Mouse (Mus musculus): ENCODE measurements around the gene Ifitm3. TPM values are rescaled to one million over a fixed set of nuclear protein-coding genes. Genes with fewer than 3 reads are reported as not detected.

The Ifitm3 gene
- total RNA-seq (2021), result 10 to 100 TPM; 11.9 to 13.8 TPM

- DNase-seq (ENCODE audit: extremely low spot score in 1 of 2, low spot score in 1 of 2), result no peak
Measured at GRCm38 (mm10) chr7:141010593-141010992, at the start of gene Ifitm3. Gene Ifitm3 (minus strand): TSS chr7:141010770.

- DNase-seq (ENCODE audit: extremely low spot score in 1 of 2, low spot score in 1 of 2), result no peak
Measured at GRCm38 (mm10) chr7:141059929-141060328, 49.4 kb upstream of the Ifitm3 start.

- no peak for DNase-seq (ENCODE audit: extremely low spot score in 1 of 2, low spot score in 1 of 2)
Measured at GRCm38 (mm10) chr7:141058601-141059341, 48.2 kb upstream of the Ifitm3 start.

GRCm38 (mm10) chr7:141057541-141057940 is 47.0 kb upstream of the Ifitm3 start:
- no peak for DNase-seq (ENCODE audit: extremely low spot score in 1 of 2, low spot score in 1 of 2)

- no peak for DNase-seq (ENCODE audit: extremely low spot score in 1 of 2, low spot score in 1 of 2)
Measured at GRCm38 (mm10) chr7:141056976-141057375, 46.4 kb upstream of the Ifitm3 start.

- no peak for DNase-seq (ENCODE audit: extremely low spot score in 1 of 2, low spot score in 1 of 2)
Measured at GRCm38 (mm10) chr7:141055785-141056184, 45.2 kb upstream of the Ifitm3 start.

GRCm38 (mm10) chr7:141052421-141052820 is 41.9 kb upstream of the Ifitm3 start:
- no peak for DNase-seq (ENCODE audit: extremely low spot score in 1 of 2, low spot score in 1 of 2)

- no peak for DNase-seq (ENCODE audit: extremely low spot score in 1 of 2, low spot score in 1 of 2)
Measured at GRCm38 (mm10) chr7:141052016-141052415, 41.4 kb upstream of the Ifitm3 start.

GRCm38 (mm10) chr7:141051060-141051685 is 40.6 kb upstream of the Ifitm3 start:
- DNase-seq (ENCODE audit: extremely low spot score in 1 of 2, low spot score in 1 of 2), result no peak

GRCm38 (mm10) chr7:141049326-141049725 is 38.8 kb upstream of the Ifitm3 start:
- DNase-seq (ENCODE audit: extremely low spot score in 1 of 2, low spot score in 1 of 2), result no peak

- peak; percentile 82 to 98 for DNase-seq (ENCODE audit: extremely low spot score in 1 of 2, low spot score in 1 of 2)
Measured at GRCm38 (mm10) chr7:141048226-141049218, 38.0 kb upstream of the Ifitm3 start.

- peak; percentile 47 to 48 for DNase-seq (ENCODE audit: extremely low spot score in 1 of 2, low spot score in 1 of 2)
Measured at GRCm38 (mm10) chr7:141047581-141048225, 37.1 kb upstream of the Ifitm3 start.

- DNase-seq (ENCODE audit: extremely low spot score in 1 of 2, low spot score in 1 of 2), result no peak
Measured at GRCm38 (mm10) chr7:141046931-141047580, 36.5 kb upstream of the Ifitm3 start.

- DNase-seq (ENCODE audit: extremely low spot score in 1 of 2, low spot score in 1 of 2), result no peak
Measured at GRCm38 (mm10) chr7:141042539-141042938, 32.0 kb upstream of the Ifitm3 start.

GRCm38 (mm10) chr7:141041661-141042060 is 31.1 kb upstream of the Ifitm3 start:
- DNase-seq (ENCODE audit: extremely low spot score in 1 of 2, low spot score in 1 of 2), result peak in 1 of 2 experiments; percentile 45

GRCm38 (mm10) chr7:141040867-141041606 is 30.5 kb upstream of the Ifitm3 start:
- no peak for DNase-seq (ENCODE audit: extremely low spot score in 1 of 2, low spot score in 1 of 2)

- no peak for DNase-seq (ENCODE audit: extremely low spot score in 1 of 2, low spot score in 1 of 2)
Measured at GRCm38 (mm10) chr7:141039386-141040107, 29.0 kb upstream of the Ifitm3 start.
